Mouse (Mus musculus) kidney, adult 11 months (tissue): ENCODE data around the gene Snx15.
"Not testable (repeated sequence)": the region's sequence is repeated elsewhere in the genome, so short reads cannot be mapped to it uniquely, and the experiment has no call there.

Experiments used
- DNase-seq: peaks from one replicate; pipeline ENCODE4 v3.0.0; 2022

The Snx15 gene

DNA sequence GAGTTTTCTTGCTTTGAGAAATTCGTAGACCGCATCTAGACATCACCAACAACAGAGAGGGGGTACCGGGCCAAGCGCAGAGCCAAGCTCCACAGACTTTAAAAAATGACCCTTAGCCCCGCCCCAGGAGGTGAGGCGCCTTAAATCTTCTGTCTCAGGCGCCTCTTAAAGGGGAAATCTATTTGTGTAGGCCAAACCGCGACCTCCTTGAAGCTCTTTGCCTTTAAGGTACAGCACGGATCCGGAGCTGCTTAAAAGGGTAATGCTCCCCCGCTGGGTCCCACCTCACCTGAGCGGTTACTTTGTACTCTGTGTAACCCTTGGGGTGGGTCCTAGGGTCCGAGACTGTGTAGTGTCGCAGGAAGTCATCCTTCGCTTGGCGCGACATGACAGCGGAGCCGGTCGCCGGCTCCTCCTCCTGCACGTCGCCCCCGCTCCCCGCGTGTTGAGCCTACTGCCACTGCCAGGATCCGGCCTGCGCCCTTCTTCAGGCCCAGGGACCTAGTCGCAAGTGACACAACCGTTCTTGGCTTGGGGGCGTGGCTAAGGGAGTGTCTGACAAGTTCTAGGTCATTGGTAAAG lies at the start of gene Snx15:
Gene Snx15, minus strand, starts transcription at position 545 of the 582 bp plus-strand sequence.
- DNase-seq, result peak; percentile 98

DNA sequence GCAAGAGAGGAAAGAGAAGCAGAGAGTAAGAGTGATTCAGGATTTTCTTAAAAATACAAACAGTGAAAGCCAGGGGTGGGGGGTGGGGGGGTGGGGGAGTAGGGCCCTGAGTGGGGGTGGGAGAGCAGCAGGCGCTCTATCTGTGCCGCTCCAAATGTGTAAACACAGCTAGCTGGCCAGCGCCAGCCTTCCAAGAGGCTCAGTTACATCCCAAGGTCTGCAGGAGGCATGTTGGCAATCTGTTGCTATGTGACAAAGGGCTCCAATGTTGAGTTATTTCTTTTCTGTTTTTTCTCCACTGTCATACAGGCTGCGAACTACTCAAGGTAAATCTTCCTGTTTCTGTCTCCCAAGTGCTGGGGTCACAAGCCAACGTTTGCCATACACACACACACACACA lies 46.7 kb upstream of the Snx15 start:
- no peak for DNase-seq

DNA sequence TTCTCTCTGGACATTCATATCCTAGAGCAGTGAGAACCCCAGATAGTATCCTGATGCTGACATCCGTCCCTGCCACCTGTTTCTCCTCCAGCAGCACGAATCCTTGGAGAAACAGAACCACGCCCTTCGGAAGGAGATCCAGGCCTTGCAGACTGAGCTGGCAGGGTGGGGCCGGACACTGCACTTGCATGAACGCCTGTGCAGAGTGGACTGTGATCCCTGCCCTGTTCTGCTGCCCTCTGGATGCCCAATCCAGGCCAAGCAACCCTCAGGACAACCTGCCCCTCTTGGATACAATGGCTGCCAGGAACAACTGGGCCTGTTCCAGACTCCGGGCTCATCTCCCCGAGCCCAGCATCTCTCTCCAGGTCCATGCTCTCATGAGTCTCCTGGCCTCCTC lies 43.1 kb upstream of the Snx15 start:
- DNase-seq, result peak; percentile 16

DNA sequence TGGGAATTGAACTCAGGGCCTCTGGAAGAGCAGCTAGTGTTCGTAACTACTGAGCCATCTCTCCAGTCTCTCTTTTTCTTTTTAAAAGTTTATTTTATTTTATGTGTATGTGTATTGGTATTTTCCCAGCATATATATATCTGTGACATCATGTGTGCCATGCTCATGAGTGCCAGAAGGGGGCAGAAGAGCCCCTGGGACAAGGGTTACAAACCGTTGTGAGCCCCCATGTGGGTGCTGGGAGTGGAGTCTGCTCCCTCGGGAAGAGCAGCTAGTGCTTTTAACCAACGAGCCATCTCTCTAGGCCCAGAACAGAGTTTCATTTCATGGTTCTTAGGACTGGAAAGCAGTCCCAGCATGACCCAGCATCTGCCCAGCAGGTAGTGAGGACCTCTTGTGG lies 38.6 kb upstream of the Snx15 start:
- no peak for DNase-seq

DNA sequence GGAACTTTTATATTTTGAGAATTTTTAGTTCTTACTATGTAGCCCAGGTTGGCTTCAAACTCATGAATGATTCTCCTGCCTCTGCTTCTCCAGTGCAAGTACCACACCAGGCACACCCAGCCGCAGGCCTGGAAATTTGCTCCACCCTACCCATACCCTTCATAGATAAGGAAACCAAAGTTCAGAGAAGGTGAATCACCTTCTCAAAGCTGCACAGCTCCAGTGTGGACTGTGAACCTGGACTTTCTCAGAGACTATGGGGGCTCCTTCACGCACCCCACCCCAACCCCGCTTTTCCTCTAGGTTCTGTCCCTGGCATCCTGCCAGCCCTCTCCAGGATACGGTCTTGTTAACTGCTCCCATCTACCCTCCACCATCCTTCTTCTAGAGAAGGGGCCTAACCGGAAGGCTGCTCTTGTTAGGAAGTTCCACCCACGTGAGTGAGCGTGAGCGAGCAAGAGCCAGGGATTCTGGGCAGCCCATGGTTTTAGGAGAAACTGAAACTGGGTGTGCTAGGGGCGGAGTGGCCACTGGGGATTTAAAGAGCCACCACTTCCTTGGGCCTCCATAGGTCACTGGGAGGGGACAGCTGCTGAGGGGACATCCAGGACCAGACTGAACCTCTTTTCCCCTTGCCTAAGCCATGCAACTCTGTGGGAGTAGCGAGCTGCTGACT lies 35.9 kb upstream of the Snx15 start:
- DNase-seq, result peak; percentile 55

DNA sequence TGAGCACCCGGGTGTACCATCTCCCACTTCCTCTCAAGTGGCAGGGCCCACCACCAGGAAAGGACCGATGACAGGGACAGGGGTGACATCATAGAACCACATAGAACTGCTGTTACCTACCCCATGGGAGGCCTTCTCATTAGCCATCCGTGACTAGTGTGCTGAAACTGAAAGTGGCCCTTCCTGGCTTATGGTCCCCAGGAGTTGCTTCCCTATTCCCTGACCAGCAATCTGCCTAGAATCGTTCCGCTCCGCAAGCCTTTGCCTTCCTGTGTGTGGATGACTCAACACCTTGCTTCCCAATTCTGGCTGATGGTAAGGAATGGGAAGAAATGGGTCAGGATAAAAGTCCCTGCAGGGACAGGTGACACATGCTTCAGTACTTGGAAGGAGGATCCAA lies 29.1 kb upstream of the Snx15 start:
- no peak for DNase-seq

DNA sequence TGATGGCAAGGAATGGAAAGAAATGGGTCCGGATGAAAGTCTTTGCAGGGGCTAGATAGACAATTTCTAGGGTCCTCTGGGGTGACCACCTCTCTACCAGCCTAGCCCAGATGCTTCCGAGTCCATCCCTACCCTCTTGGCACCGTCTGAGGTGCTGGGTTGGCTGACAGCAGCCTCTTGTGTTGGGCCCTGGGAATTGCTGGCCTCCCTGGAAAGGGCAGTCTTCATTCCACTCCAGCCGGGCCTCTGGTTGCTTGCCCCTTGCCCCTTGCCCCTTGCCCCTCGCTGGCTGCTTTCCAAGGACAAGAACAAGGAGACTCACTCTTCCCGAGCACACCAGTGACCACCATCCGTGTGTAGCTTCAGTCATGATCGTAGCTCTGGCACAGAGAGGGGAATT lies 28.3 kb upstream of the Snx15 start:
- peak; percentile 62 for DNase-seq

DNA sequence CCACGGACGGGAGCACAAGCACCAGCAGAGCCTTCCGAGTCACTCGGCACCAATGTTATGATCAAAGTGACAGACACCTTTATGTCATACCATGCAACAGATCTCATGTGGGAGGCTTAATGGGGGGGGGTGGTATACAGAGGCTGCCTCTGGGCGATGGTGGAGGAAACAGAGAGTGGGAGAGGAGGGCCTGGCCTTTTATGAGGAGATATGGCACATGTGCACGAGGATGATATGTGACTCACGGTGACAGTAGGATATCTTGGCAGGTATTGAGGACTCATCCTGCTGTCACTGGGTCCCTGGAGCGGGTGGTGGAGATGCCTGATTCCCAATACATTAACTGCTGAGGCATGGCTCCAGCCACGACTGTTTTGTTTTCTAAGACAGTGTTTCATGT lies 27.1 kb upstream of the Snx15 start:
- no peak for DNase-seq

DNA sequence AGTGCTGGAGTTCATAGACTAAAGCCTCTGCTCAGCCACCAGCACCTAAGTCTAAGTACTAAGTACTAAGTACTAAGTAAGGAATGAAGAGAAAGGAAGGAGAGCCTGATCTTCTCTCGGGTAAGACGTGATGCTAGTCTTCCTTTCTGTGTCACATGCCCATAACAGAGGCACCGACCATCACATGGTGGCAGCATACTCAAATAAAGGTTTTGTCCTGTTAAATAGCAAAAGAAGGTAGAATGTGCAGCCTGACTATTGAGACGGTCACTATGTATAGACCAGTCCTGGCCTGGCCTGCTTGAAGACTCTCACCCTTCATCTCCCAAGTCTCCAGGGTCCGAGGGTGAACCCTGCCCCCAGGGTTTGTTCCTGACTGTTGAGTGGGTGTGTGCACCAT lies 16.7 kb upstream of the Snx15 start:
- no peak for DNase-seq

DNA sequence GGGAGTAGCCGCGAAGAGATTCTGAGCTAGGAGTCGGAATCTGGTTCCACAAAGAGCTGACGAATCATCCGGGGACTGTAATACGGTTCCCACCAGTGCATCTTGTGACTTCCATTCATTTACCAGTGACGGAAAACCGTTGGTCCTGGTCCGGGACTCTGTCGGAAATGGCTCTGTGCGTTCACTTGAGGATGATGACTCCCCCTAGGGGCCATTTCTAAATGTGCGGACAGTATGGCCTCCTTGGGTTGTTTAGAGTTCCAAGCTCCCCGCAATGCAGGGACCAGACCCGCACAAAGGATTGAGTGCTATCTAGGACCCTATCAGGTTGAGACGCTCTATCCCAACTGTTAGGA lies 13.3 kb upstream of the Snx15 start, which contains the start of gene Arl2:
Gene Arl2, minus strand, starts transcription at position 155 of the 356 bp plus-strand sequence.
- DNase-seq, result peak; percentile 77

DNA sequence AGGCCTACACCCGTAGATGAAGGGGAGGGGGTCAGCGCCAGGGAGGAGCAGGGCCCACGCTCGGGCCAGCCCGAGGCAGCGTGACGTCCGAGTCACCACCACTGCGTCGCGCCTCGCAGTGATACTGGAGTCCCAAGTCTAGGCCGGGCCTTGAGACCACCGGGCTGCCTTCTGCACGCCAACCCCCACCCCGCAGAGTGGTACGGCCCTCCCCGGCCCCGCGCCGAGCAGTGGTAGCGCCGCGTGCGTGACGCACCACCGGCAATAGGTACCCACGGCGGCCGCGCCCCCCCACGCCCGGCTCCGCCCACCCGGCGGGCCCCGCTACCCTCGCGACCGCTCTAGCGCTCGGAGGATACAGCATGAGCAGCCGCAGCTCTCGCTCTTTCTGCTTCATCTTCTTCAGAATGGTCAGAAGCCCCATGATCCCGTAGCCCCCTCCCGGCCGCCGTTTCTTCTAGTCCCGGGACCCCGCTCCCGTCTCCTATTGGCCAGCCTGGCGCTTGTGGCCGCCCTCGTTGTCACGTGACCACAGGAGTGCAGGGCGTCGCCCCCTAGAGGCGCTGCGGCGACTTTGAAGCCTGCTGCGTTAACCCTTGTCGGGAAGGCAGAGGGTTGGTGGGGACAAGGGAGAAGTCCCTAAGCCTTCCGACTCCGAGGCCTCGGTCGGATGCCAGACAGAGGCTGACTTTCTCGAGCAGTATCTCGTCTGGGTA lies 12.7 kb upstream of the Snx15 start, which contains the start of gene Batf2:
Gene Batf2, plus strand, starts transcription at position 306 of the 716 bp plus-strand sequence.
- peak; percentile 92 for DNase-seq

DNA sequence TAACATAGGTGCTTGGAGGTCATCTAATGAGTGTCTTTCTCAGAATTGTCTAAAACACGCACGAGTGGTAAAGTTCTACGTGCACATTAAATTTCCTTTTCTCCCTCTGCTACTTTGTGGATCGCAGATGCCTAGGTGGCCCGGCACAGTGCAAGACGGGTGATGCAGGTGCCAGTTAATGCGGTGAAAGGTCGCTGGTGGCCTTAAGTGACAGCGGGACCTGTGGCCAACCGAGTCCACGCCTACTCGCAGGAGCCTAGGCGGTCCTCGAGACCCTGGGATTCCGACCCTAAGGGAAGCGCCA lies 12.2 kb upstream of the Snx15 start:
- no peak for DNase-seq

DNA sequence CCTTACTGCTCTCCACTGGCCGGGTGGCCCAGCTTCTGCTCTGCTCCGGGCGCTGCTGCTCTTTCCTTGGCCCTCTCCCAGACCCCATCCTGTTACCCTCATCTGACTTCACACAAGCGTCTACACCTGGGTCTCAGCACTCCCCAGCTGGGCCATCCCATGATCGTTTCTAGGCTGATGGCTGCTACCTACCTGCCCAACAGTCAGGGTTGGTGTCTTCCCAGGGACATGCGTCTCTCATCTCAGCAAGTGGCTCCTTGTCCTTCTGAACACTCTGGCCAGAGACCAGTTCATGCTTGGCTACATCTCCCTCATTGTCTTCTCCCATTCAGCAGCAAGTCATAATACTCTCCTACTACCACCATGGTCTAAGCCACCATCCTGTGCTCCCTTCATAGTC lies 11.6 kb upstream of the Snx15 start:
- no peak for DNase-seq

DNA sequence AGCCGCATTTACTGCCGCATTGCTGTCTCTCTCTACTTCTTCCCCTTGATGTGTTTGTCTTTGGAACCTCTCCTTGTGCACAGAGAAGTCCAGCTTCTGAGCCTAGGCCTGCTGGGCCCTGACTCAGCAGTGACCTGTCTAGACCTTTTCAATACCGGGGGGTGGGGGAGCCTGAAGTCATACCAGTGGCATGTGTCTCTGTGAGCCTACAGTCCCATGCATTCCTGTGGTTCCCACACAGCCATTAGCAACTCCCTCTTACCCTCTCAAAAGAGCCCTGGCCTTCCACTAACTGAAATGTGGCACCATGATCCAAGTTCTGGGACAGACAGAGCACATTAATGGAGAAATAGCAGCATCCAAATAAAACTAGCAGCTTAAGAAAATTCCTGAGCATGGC lies 8.3 kb upstream of the Snx15 start:
- no peak for DNase-seq

DNA sequence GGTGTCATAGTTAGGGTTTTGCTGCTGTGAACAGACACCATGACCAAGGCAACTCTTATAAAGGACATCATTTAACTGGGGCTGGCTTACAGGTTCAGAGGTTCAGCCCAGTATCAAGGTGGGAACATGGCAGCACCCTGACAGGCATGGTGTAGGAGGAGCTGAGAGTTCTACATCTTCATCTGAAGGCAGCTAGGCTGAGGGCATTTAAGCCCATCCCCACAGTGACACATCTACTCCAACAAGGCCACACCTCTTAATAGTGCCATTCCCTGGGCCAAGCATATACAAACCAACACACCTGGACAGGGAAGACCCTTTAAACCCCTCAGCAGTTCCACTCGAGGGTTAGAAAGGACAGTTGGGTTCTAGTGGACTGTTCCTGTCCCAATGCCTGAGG lies 5.1 kb upstream of the Snx15 start:
- DNase-seq, result not testable (repeated sequence)

DNA sequence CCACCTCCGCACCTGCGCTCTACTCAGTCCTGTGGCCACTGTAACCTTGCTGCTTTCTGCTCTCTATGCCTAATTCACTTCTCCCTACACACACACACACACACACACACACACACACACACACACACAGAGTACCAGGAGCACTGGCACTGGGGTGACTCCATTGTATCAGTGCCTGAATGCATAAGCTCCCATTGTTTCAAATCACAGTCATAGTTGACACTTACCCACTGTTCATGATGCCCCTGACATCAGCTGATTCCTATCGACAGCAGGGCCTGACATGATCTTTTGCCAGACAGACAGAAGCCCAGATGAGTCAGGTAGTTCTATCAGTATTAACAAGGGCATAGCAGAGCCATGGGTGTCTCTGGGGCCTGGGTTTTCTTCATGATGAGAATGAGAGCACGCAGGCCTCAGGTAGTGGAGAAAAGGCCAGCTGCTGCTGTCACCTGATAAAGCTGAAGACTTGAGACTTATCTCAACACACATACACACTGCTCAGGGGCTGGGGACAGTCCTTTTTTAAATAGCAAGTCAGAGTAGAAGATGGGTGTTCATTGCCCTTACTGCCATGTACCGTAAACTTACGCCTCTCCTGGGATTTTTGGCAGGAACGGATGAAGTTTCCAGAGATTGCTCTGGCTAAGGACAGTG lies 4.2 kb upstream of the Snx15 start:
- DNase-seq, result no peak

DNA sequence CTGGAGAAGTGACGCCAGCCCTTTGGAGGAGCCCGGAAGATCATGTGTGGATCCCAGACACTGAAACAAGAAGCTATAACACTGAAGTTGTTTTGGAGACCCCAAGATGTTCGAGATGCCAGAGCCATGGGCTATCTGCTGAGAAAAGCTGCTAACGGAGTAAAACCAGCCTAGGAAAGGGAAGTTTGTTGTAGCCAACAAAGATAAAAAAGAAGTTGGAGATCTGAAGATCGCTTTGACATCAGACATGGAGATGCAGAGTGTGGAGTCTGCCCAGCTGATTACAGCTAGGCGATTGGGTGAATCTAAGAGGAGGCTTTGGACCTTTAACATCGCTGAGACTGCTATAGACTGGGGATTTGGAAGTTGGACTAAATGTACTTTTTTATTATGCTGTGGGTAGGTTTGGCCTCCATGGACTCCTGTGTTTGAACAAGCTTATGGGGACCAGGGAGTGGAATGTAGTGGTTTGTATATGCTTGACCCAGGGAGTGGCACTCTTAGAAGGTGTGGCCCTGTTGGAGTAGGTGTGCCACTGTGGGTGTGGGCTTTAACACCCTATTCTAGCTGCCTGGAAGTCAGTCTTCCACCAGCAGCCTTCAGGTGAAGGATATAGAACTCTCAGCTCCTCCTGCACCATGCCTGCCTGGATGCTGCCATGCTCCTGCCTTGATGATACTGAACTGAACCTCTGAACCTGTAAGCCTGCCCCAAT lies 2.5 kb upstream of the Snx15 start:
- DNase-seq, result not testable (repeated sequence)

DNA sequence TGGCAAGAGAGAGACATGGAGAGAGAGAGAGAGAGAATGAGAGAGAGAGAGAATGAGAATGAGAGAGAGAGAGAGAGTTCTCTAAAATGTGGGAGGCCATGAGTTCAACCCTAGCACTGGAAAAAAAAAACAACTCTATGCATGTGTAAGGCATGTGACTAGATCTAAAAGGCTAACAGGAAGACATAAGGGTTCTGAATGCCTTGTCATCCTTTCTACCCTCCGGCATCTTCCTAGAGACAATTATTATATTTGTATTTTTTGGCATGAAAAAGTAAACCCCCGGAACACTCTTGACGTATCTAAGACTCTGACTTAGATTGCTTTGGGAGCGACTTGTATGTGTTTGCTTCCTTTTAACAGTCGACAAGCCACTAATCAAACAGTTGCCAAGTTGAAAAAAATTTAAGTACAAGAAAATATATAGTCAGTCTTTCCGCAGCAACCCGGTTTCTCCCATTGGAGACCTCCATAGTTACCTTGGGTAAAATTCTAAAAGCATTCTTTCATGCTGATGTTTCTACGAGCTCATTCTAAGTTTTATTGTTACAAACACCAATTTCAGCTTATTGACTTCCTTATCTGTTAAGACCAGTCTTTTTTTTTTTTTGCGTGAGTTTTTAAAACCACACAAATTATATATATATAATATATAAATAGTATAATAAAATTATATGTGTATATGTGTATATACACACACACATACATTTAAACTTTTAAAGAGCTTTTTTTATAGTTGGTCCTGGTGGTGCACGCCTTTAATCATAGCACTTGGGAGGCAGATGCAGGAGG lies 1.1 kb downstream of the Snx15 start:
- DNase-seq, result no peak

DNA sequence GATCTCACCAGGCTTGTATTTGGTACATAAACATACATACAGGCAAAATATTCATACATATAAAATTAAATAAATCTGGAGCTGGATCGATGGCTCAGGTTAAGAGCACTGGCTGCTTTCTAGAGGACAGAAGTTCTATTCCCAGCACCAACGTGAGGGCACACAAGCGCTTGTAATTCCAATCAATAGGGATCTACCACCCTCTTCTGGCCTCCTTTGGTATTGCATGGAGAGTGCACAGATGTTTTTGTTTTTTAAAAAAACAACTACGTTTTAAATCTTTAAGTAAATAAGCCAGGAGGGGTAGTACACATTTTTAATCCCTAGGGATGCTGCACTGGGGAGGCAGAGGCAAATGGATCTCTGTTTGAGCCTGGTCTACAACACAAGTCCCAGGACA lies 1.8 kb downstream of the Snx15 start:
- DNase-seq, result no peak

DNA sequence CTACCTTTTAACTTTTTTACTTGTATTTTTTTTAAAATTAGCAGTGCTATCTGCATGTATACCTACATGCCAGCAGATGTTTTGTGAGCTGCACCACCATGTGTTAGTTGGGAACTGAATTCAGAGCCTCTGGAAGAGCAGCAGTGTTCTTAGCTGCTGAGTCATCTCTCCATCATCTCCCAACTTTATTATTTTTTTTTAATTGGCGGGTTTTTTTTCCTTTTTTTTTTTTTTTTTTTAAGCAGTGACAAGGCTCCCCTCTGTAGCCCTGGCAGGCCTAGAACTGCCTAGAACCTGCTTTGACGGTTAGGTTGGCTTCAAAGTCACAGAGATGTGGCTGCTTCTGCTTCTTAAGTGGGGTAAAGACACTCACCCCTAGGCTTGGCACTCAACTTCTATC lies 3.2 kb downstream of the Snx15 start:
- DNase-seq, result no peak

DNA sequence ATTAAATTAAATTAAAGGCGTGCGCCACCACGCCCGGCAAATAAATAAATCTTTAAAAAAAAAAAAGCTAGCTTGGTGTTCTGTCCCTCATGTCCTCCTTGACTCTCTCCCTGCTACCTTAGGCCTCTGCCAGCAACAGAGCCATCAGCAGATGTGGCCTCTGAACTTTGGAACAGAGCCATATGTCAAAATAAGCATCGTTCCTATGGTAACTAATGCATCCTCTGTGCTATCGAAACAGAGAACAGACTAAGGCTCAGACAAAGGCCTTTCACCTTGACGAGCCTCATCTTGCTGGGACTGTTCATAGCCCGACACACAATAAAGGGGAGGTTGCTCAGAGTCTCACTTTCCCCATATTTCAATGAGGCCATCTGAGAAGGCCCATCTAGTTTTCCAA lies 4.8 kb downstream of the Snx15 start:
- no peak for DNase-seq

DNA sequence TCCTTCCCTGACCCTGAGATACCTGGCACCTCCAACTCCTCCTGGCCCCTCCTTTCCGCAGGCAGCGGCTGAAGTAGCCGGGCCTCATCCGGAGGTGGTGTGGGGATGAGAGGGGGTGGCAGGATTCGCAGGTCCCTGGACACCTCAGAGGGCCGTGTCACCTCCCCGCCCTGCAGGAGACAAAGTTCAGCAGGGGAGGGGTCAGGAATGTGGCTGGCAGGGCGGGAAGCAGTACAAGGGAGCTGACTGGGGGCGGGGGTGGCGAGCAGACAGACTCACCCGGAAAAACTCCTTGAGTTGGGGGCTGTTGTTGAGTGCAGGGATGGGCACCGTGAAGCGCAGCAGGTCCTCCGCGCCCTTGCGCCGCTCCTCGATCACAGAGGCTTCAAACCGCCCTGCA lies 6.3 kb downstream of the Snx15 start:
- no peak for DNase-seq
